Mouse (Mus musculus): ENCODE measurements around the gene Gstp1.

- TF ChIP-seq GATA1 (IDR thresholded peaks at IDR 0.05; ENCODE audit: borderline replicate concordance, low read length) (no peak), FLI1 (IDR thresholded peaks at IDR 0.05; ENCODE audit: low read length) (no peak)
These were observed 33.6 kb upstream of the Gstp1 start for GRCm38 (mm10) chr19:4071406-4071805.

Data from megakaryocyte, embryonic 14.5 days (primary cell).